Mouse (Mus musculus) ovary, postnatal 36 days (tissue): Measurements from ENCODE around the gene Raly.
A peak's percentile ranks its signal among the peaks of the same experiment; 100 is the strongest.
"Not testable (repeated sequence)": the region's sequence is repeated elsewhere in the genome, so short reads cannot be mapped to it uniquely, and the experiment has no call there.

Source experiments
- DNase-seq: peaks from one replicate; pipeline ENCODE4 v3.0.0; 2022; ENCODE audit warnings: low spot score, mixed read lengths

The Raly gene

DNA sequence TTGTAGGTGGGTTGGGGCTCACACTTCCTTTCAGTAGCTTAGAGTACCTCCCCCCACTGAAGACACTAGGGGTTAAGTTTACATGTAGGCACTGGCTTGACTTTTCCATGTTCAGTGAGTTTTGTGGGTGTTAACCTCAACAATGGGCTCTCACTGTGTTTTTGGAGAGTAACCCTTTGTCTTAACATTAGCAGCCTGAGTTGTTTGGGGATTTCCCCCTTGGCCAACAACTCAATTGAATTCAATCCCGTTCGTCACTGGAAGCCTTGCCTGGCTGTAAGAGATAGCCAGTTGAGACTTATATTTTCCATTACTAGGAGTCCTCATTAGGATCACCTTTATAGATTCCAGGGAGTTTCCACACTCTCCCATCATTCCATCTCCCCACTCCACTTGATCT lies 45.6 kb downstream of the Raly start:
- DNase-seq, result no peak

DNA sequence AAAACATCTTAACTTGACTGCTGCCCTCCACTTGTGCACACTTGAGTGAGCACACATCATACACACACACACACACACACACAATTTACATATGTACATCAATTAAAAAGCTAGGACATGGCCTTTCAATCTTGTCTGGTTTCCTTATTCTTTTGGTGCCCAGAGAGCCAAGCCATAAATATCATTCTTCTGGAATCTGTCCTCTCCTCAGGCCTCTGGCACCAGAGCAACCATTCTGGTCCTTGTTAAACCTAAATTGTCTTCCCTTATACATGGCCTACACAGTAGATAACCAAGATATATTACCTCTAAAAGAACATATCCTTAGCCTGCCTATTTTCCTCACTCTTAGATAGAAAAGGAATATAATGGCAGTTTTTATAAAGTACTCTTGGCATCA lies 57.2 kb downstream of the Raly start:
- DNase-seq, result no peak

GRCm38 (mm10) chr2:154855383-154855782 lies 64.5 kb downstream of the Raly start:
- DNase-seq, result no peak

GRCm38 (mm10) chr2:154863672-154864071 lies 72.8 kb downstream of the Raly start:
- no peak for DNase-seq

GRCm38 (mm10) chr2:154865696-154866095 lies 74.8 kb downstream of the Raly start:
- no peak for DNase-seq

GRCm38 (mm10) chr2:154868106-154868505 lies 77.2 kb downstream of the Raly start:
- no peak for DNase-seq

DNA sequence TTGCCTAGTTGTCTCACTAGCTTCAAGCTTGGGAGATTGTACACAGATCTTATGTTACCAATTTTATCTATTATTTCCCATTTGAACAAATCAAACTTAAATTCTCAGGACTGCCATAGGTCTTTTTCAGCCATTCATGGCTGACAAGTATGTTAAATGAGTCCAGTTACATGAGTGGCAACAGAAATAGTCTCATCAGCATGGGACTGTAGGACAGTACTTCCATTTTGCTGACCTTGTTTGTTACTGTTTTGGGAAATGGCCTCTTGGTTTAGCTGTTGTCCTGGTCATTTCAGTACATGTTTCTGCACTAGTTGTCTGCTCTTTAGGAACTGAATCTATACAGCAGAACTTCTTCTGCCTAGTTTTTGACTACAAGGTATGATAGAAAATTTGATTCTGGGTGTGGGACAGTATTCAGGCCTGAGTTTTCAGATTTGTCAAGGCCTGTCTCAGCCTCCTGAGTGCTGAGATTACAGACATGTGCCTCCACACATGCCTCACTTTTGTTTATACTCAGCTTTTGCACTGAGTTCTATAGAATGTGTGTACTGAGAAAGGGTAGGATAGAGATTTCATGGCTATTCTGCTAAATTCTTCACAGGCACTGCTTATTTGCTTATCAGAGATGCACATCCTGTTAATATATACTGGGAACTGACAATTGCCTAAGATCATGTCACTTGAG lies 79.2 kb downstream of the Raly start:
- no peak for DNase-seq

DNA sequence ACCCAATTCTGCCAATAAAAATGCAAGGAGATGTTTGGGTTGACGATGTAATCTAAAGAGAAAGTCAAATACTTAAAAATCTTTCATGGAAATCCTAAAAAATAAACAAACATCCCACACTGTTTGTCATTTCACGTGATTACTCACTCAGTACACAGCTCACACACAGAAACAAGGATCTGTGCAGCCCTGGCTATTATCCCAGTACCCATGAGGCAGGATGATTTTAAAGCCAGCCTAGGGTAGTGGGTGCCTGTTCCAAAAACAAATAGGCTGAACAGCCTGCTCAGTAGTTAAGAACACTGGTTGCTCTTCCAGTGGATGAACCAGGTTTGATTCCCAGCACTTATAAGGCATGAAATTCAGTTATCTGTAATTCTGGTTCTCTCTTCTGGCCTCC lies 85.7 kb downstream of the Raly start:
- no peak for DNase-seq

- no peak for DNase-seq
Observed at GRCm38 (mm10) chr2:154891585-154891984, 100.7 kb downstream of the Raly start.

- DNase-seq, result peak; percentile 95
Observed at GRCm38 (mm10) chr2:154892201-154893044, 101.5 kb downstream of the Raly start, which contains the start of gene Eif2s2. TSS of gene Eif2s2 (minus strand) at chr2:154892935.

- no peak for DNase-seq
Observed at GRCm38 (mm10) chr2:154893045-154893385, 102.1 kb downstream of the Raly start.

- no peak for DNase-seq
Observed at GRCm38 (mm10) chr2:154893548-154893947, 102.7 kb downstream of the Raly start.

DNA sequence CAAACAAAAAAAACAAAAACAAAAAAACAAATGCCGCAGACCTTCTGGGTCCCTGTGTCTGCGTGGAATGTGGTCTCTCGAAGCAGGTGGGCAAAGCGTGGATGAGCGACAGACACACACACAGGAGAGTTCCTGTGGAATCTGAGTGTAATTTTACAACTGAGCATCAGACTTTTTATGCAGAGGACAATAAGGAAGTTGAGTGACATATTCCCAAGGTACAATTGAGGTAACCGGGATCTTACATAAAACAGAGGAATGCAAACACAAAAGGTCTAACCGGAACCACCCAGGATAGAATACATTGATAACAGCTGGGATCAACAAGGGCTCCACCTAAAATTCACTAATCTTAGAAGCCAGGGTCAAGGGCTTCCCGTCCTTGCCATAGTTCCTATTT lies 108.1 kb downstream of the Raly start:
- not testable (repeated sequence) for DNase-seq

- DNase-seq, result not testable (repeated sequence)
Observed at GRCm38 (mm10) chr2:154899412-154899811, 108.5 kb downstream of the Raly start.

DNA sequence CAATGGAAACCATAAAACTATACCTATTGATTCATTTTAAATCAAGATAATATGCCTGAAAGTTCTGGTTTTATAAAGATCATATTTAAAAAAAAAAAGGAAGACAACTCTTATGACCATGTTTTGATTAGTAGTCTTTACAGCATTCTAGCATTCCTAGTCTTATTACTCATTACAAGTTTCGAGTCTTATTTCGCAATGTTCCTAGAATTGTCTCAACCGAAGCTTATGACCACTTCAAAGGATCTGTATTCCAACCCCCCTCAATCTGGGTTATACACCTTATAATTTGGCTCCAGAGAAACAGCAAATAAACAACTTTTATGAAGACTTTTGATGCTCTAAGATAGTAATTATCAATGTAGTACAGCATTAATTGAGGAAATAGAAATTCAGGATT lies 111.2 kb downstream of the Raly start:
- no peak for DNase-seq

DNA sequence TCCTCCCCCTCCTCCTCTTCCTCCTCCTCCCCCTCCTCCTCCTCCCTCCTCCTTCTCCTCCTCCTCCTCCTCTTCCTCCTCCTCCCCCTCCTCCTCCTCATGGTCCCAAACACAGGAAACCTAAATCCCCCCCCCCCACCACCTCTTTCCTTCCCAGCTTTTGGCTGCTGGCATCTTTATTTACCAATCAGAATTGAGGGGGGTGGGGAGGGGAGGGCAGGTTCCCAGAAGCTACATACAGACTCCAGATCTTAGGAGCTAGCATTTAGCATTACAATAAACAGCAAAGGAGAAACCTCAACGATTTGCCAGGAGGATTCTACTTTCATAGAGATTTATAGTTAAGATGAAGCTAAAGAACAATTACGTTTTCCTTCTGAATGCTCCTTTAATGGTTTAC lies 114.9 kb downstream of the Raly start:
- DNase-seq, result no peak

DNA sequence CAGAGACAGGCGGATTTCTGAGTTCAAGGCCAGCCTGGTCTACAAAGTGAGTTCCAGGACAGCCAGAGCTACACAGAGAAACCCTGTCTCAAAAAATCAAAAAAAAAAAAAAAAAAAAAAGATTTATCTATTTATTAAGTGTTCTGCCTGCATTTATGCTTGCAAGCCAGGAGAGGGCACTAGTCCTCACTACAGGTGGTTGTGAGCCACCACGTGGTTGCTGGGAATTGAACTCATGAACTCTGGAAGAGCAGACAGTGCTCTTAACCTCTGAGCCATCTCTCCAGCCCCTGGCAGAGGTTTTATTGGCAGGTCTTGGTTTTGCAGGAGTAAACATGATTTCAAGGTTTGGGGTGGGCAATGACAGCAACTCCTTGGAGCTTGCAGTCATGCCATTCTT lies 117.3 kb downstream of the Raly start:
- not testable (repeated sequence) for DNase-seq

DNA sequence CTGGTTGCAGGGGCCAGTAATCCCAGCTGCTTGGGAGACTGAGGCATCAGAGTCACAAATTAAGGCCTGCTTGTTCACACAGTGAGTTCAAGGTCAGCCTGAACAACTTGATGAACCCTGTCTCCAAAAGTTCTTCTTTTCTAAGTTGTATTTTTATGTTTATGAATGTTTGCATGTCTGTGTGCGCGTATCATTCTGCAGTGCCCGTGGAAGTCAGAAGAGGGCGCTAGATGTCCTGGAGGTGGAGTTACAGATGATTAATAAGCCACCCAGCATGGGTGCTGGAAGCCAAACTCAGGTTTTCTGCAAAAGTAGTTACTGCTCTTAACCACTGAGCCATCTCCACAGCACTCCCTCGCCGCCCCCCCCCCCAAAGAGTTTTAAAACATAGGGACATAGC lies 118.9 kb downstream of the Raly start:
- no peak for DNase-seq

DNA sequence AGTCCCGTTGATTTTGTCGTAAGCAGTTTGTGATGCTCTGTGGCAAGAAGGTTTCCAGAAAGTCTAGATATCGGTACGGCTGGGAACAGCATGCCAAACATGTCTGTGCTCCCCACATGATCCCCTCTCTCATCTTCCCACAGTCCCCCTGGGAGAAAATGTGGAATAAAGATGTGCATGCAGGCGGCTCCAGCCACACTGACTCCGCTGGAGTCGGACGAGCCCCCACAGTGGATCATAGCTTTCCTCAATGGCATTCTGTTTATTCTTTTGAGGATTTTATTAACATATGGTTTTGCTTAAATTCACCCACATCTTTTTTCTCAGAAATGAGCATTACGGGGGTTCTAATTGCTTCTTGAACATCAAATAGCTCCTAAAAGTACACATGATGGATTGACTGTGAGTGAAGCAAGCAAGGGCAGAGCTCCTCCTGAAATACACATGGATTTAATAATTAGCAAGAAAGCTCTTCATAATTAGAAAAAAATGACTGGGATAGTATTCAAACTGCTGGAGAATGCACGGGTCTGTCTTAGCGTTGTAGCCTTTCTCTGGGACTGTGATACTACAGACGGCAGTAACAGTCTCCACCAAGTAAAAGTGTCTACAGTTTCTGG lies 125.1 kb downstream of the Raly start:
- no peak for DNase-seq

- no peak for DNase-seq
Observed at GRCm38 (mm10) chr2:154916547-154916946, 125.7 kb downstream of the Raly start.
